Mouse (Mus musculus): ENCODE data around the gene Ect2. TPM values are rescaled to one million over a fixed set of nuclear protein-coding genes. Genes with fewer than 3 reads are reported as not detected.

Gene Ect2
- total and polyA plus RNA-seq, 3 experiments, result 22.6 to 48.5 (median 31.5) TPM

- Histone ChIP-seq H3K27ac (ENCODE audit: control insufficient read depth, low read depth, low read length) (no peak overlapping the region), H3K27me3 (ENCODE audit: control insufficient read depth in 1 of 2, insufficient read depth in 2 of 2, low read length in 2 of 2) (no peaks in the 10 kb centered on the region), H3K36me3 (ENCODE audit: control insufficient read depth in 1 of 2, insufficient read depth in 2 of 2, low read length in 2 of 2) (no peaks in the 10 kb centered on the region), H3K4me1 (ENCODE audit: control insufficient read depth in 1 of 2, insufficient read depth in 2 of 2, low read length in 2 of 2) (no peaks in the 10 kb centered on the region), H3K9me3 (replicated peaks; ENCODE audit: insufficient read depth, low read length) (no peaks in the 10 kb centered on the region), H3K79me2 (ENCODE audit: control insufficient read depth, insufficient read depth, low read length, poor library complexity) (no peaks in the 10 kb centered on the region), H3K9ac (ENCODE audit: control insufficient read depth, low read depth, low read length, poor library complexity, severe bottlenecking) (no peak overlapping the region), H3K4me3 (ENCODE audit: control insufficient read depth in 1 of 2, insufficient read depth in 1 of 2, low read depth in 2 of 2, low read length in 2 of 2) (no peak overlapping the region)
- no peak for DNase-seq (ENCODE audit: low read depth, low spot score)
- TF ChIP-seq ZNF384 (IDR thresholded peaks at IDR 0.05; ENCODE audit: low read depth, low read length) (no peak), TCF12 (IDR thresholded peaks at IDR 0.05; ENCODE audit: low read depth, low read length) (no peak), USF1 (IDR thresholded peaks at IDR 0.05; ENCODE audit: low read depth, low read length) (no peak), E2F4 (IDR thresholded peaks at IDR 0.05; ENCODE audit: borderline replicate concordance, low read depth, low read length) (no peak), CTCF (IDR thresholded peaks at IDR 0.05 in 2 of 3, conservative IDR thresholded peaks at IDR 0.05 in 1 of 3; ENCODE audit: control insufficient read depth in 1 of 3, insufficient read depth in 1 of 3, low read depth in 2 of 3, low read length in 3 of 3, poor library complexity in 1 of 3, severe bottlenecking in 1 of 3) (no peak)
Measured at GRCm38 (mm10) chr3:27081229-27082060, 72.2 kb downstream of the Ect2 start.

GRCm38 (mm10) chr3:27080061-27080770, 73.5 kb downstream of the Ect2 start:
- no peaks in the 10 kb centered on the region for H3K36me3 ChIP-seq (ENCODE audit: control insufficient read depth in 1 of 2, insufficient read depth in 2 of 2, low read length in 2 of 2)
- TF ChIP-seq BHLHE40 (IDR thresholded peaks at IDR 0.05; ENCODE audit: borderline replicate concordance, low read depth, low read length), result no peak
- TF ChIP-seq MAZ (IDR thresholded peaks at IDR 0.05; ENCODE audit: low read depth, low read length), result no peak
- TF ChIP-seq MAFK (IDR thresholded peaks at IDR 0.05; ENCODE audit: borderline replicate concordance, low read depth, low read length), result no peak
- TF ChIP-seq ZNF384 (IDR thresholded peaks at IDR 0.05; ENCODE audit: low read depth, low read length), result no peak
- TF ChIP-seq POLR2AphosphoS5 (IDR thresholded peaks at IDR 0.05; ENCODE audit: borderline replicate concordance, low read depth, low read length), result no peak
- no peak for TF ChIP-seq RCOR1 (IDR thresholded peaks at IDR 0.05; ENCODE audit: low read depth, low read length)
- no peak for TF ChIP-seq MXI1 (IDR thresholded peaks at IDR 0.05; ENCODE audit: low read depth, low read length)
- TF ChIP-seq CHD1 (IDR thresholded peaks at IDR 0.05; ENCODE audit: low read depth, low read length), result no peak
- TF ChIP-seq E2F4 (IDR thresholded peaks at IDR 0.05; ENCODE audit: borderline replicate concordance, low read depth, low read length), result no peak
- TF ChIP-seq TBP (IDR thresholded peaks at IDR 0.05; ENCODE audit: low read depth, low read length), result no peak
- no peak for TF ChIP-seq RAD21 (IDR thresholded peaks at IDR 0.05; ENCODE audit: low read depth, low read length)
- H3K4me1 ChIP-seq (ENCODE audit: control insufficient read depth in 1 of 2, insufficient read depth in 2 of 2, low read length in 2 of 2), result no peaks in the 10 kb centered on the region
- no peak overlapping the region for H3K27ac ChIP-seq (ENCODE audit: control insufficient read depth, low read depth, low read length)
- H3K9me3 ChIP-seq (replicated peaks; ENCODE audit: insufficient read depth, low read length), result no peaks in the 10 kb centered on the region
- H3K79me2 ChIP-seq (ENCODE audit: control insufficient read depth, insufficient read depth, low read length, poor library complexity), result no peaks in the 10 kb centered on the region
- H3K9ac ChIP-seq (ENCODE audit: control insufficient read depth, low read depth, low read length, poor library complexity, severe bottlenecking), result no peak overlapping the region
- H3K4me3 ChIP-seq (ENCODE audit: control insufficient read depth in 1 of 2, insufficient read depth in 1 of 2, low read depth in 2 of 2, low read length in 2 of 2), result no peak overlapping the region
- H3K27me3 ChIP-seq (ENCODE audit: control insufficient read depth in 1 of 2, insufficient read depth in 2 of 2, low read length in 2 of 2), result no peaks in the 10 kb centered on the region
- DNase-seq (ENCODE audit: low read depth, low spot score), result no peak

All from MEL (cell line).